Mouse (Mus musculus): ENCODE measurements around the gene Pebp1.

GRCm38 (mm10) chr5:117245170-117245569 is 42.3 kb downstream of the Pebp1 start:
- TF ChIP-seq CTCF (IDR thresholded peaks at IDR 0.05; ENCODE audit: low read depth): no peak
- TF ChIP-seq EP300 (IDR thresholded peaks at IDR 0.05; ENCODE audit: low read depth): peak; percentile 31; the same call in 1 of the 2 replicates

Measured in liver, postnatal 0 days (tissue).